8 mouse cellular contexts compared by ENCODE assay signal in the genomic region with DNA sequence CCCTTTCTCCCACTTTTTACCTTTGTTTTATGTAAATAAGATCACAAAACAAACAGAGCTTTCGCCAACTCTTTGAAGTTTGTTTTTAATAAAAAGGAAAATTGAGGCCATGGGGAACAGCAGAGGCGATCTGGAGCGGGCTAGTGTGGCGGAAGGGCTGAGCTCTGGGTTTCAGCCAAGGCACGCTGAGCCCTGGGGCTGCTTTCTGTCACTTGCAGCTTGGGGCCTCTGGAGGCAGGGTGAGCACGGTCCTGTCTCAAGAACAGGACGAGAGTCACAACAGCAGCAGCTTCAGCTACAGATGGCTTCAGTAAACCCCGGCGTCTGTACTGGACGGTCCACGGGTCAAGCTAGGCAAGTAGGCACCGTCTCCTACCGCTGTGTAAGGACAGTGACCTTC.
A peak's percentile ranks its signal among the peaks of the same experiment; 100 is the strongest.
DNase-seq lines count a peak whose midpoint lies in the region; ATAC-seq and TF ChIP-seq lines count a peak whose summit lies in the region.

No protein-coding gene starts in this region.

- no peak overlapping the region for H3K9ac ChIP-seq in forebrain, embryonic 12.5 days
- H3K9ac ChIP-seq in hindbrain, embryonic 11.5 days (ENCODE audit: low read depth, low read length), result no peak overlapping the region
- no peak overlapping the region for H3K9ac ChIP-seq in limb, embryonic 14.5 days (ENCODE audit: low read depth, low read length, severe bottlenecking)
- no peak overlapping the region for H3K9ac ChIP-seq in neural tube, embryonic 11.5 days (ENCODE audit: low read length)

- no peak overlapping the region for H3K27ac ChIP-seq in forebrain, embryonic 12.5 days
- H3K27ac ChIP-seq in hindbrain, embryonic 11.5 days (ENCODE audit: low read depth, low read length), result no peak overlapping the region
- H3K27ac ChIP-seq in limb, embryonic 14.5 days (replicated peaks; ENCODE audit: low read depth, low read length), result no peak overlapping the region
- H3K27ac ChIP-seq in neural tube, embryonic 11.5 days (ENCODE audit: low read depth, low read length), result no peak overlapping the region

- H3K4me1 ChIP-seq in forebrain, embryonic 12.5 days, result peaks cover 22% of the 10 kb centered on the region
- no peaks in the 10 kb centered on the region for H3K4me1 ChIP-seq in hindbrain, embryonic 11.5 days (replicated peaks; ENCODE audit: control insufficient read depth, insufficient read depth, low read length)
- H3K4me1 ChIP-seq in limb, embryonic 14.5 days (ENCODE audit: control insufficient read depth, insufficient read depth, low read length), result peaks cover 11% of the 10 kb centered on the region; the same call in 1 of the 2 replicates
- H3K4me1 ChIP-seq in neural tube, embryonic 11.5 days (ENCODE audit: control insufficient read depth, insufficient read depth, low read length), result no peaks in the 10 kb centered on the region

- H3K4me2 ChIP-seq in forebrain, embryonic 12.5 days, result no peak overlapping the region
- no peak overlapping the region; the same call in 1 of the 2 replicates for H3K4me2 ChIP-seq in hindbrain, embryonic 11.5 days (replicated peaks; ENCODE audit: low read depth, low read length)
- 0 out of 2 replicates have a peak overlapping the region, but pooled peaks have one; percentile 11 for H3K4me2 ChIP-seq in limb, embryonic 14.5 days (replicated peaks; ENCODE audit: low read depth, low read length, severe bottlenecking)
- no peak overlapping the region for H3K4me2 ChIP-seq in neural tube, embryonic 11.5 days (ENCODE audit: low read depth)

- H3K27me3 ChIP-seq in forebrain, embryonic 12.5 days, result peaks cover 57% of the 10 kb centered on the region
- no peaks in the 10 kb centered on the region for H3K27me3 ChIP-seq in hindbrain, embryonic 11.5 days (ENCODE audit: control insufficient read depth, insufficient read depth, low read length)
- H3K27me3 ChIP-seq in limb, embryonic 14.5 days (ENCODE audit: control insufficient read depth, insufficient read depth, low read length), result no peaks in the 10 kb centered on the region
- no peaks in the 10 kb centered on the region for H3K27me3 ChIP-seq in neural tube, embryonic 11.5 days (ENCODE audit: control insufficient read depth, insufficient read depth, low read length)

- TF ChIP-seq POLR2A in limb, embryonic 14.5 days (IDR thresholded peaks at IDR 0.05; ENCODE audit: borderline replicate concordance, extremely low read depth, insufficient read depth, insufficient read length), result no peak

- DNase-seq in adrenal gland, adult 2 months, result peak; percentile 18
- DNase-seq in adrenal gland, adult 18-20 months (ENCODE audit: low spot score in 2 of 2), result no peak
- peak; percentile 90 for DNase-seq in brain, adult 2 months (ENCODE audit: low read depth, low spot score)
- peak; percentile 44 for DNase-seq in hindbrain, embryonic 11.5 days (ENCODE audit: low spot score)
- DNase-seq in limb, embryonic 14.5 days (ENCODE audit: low spot score), result no peak
- peak; percentile 23 for DNase-seq in neural tube, embryonic 11.5 days (ENCODE audit: low spot score)
- no peak for DNase-seq in urinary bladder, adult 18-20 months (ENCODE audit: low spot score in 2 of 2)

- peak; percentile 56; the same call in 1 of the 2 replicates for ATAC-seq in forebrain, embryonic 12.5 days (ENCODE audit: low FRiP score)
- ATAC-seq in hindbrain, embryonic 11.5 days (ENCODE audit: low FRiP score), result 0 out of 2 replicates have a peak, but pooled peaks have one; percentile 25
- no peak for ATAC-seq in limb, embryonic 14.5 days (ENCODE audit: low FRiP score, low read depth)
- no peak for ATAC-seq in neural tube, embryonic 11.5 days (ENCODE audit: insufficient read depth, low FRiP score, low TSS enrichment)

- H3K36me3 ChIP-seq in forebrain, embryonic 12.5 days (replicated peaks), result no peaks in the 10 kb centered on the region
- no peaks in the 10 kb centered on the region for H3K36me3 ChIP-seq in hindbrain, embryonic 11.5 days (ENCODE audit: control insufficient read depth, insufficient read depth, low read length)
- H3K36me3 ChIP-seq in limb, embryonic 14.5 days (ENCODE audit: control insufficient read depth, insufficient read depth, low read length), result no peaks in the 10 kb centered on the region
- no peaks in the 10 kb centered on the region for H3K36me3 ChIP-seq in neural tube, embryonic 11.5 days (ENCODE audit: control insufficient read depth, insufficient read depth, low read length)

- whole genome bisulfite sequencing in forebrain, embryonic 12.5 days, result 27% methylated on average over 13 of the region's 13 CpGs
- 38% methylated on average over 13 of the region's 13 CpGs for WGBS in hindbrain, embryonic 11.5 days
- WGBS in limb, embryonic 14.5 days, result 7% methylated on average over 13 of the region's 13 CpGs
- WGBS in neural tube, embryonic 11.5 days, result 42% methylated on average over 13 of the region's 13 CpGs

- peaks cover 4% of the 10 kb centered on the region; the same call in 1 of the 2 replicates for H3K9me3 ChIP-seq in forebrain, embryonic 12.5 days
- no peaks in the 10 kb centered on the region for H3K9me3 ChIP-seq in hindbrain, embryonic 11.5 days (ENCODE audit: control insufficient read depth, low read length)
- no peaks in the 10 kb centered on the region for H3K9me3 ChIP-seq in limb, embryonic 14.5 days (ENCODE audit: control insufficient read depth, low read length)
- no peaks in the 10 kb centered on the region for H3K9me3 ChIP-seq in neural tube, embryonic 11.5 days (ENCODE audit: control insufficient read depth, low read length)

- H3K4me3 ChIP-seq in forebrain, embryonic 12.5 days (replicated peaks), result no peak overlapping the region
- no peak overlapping the region for H3K4me3 ChIP-seq in hindbrain, embryonic 11.5 days (ENCODE audit: low read depth, low read length)
- no peak overlapping the region for H3K4me3 ChIP-seq in limb, embryonic 14.5 days (replicated peaks; ENCODE audit: low read length)
- no peak overlapping the region for H3K4me3 ChIP-seq in neural tube, embryonic 11.5 days (ENCODE audit: low read depth, low read length)

Comparison
In these comparisons a context has a peak if more than half of its experiments do, and no peak if none do; other contexts are left out.
1. DNase-seq: peak in adrenal gland, adult 2 months (single experiment), brain, adult 2 months (single experiment), hindbrain, embryonic 11.5 days (single experiment) and neural tube, embryonic 11.5 days (single experiment); none in adrenal gland, adult 18-20 months (0 of 2), limb, embryonic 14.5 days (single experiment) and urinary bladder, adult 18-20 months (0 of 2).
2. ATAC-seq: peak in forebrain, embryonic 12.5 days (single experiment) and hindbrain, embryonic 11.5 days (single experiment); none in limb, embryonic 14.5 days (single experiment) and neural tube, embryonic 11.5 days (single experiment).